Mouse (Mus musculus) embryonic facial prominence, embryonic 14.5 days (tissue): ENCODE results near the gene Samd15. TPM values are rescaled to one million over a fixed set of nuclear protein-coding genes. Genes with fewer than 3 reads are reported as not detected.

Experiments used
- ATAC-seq: fragments of 200-750 bp; cut with Nextera tagmentation; 2 replicates; pipeline ENCODE4 v1.8.0; 2017; ENCODE audit warnings: low read depth, moderate number of reproducible peaks, moderate TSS enrichment
- DNase-seq: peaks from one replicate; pipeline ENCODE4 v3.0.0-alpha.2; 2015; ENCODE audit warnings: low spot score
- H3K27ac ChIP-seq: fragments of 300-500 bp; sonication (generic); replicated peaks from 2 replicates; pipeline ENCODE4 v1.5.1; 2014; ENCODE audit warnings: low read depth, mild to moderate bottlenecking, low read length, moderate library complexity
- H3K27me3 ChIP-seq: fragments of 300-500 bp; sonication (generic); replicated peaks from 2 replicates; pipeline ENCODE4 v1.6.1; 2014; ENCODE audit warnings: low read length; ENCODE audit not compliant: control insufficient read depth, insufficient read depth
- H3K36me3 ChIP-seq: fragments of 300-500 bp; sonication (generic); 2 replicates; pipeline ENCODE4 v1.6.1; 2014; ENCODE audit warnings: low read length, mixed read lengths; ENCODE audit not compliant: control insufficient read depth, insufficient read depth
- H3K4me1 ChIP-seq: fragments of 300-500 bp; sonication (generic); 2 replicates; pipeline ENCODE4 v1.6.1; 2014; ENCODE audit warnings: antibody characterized with exemption, low read length; ENCODE audit not compliant: control insufficient read depth, insufficient read depth
- H3K4me2 ChIP-seq: fragments of 300-500 bp; sonication (generic); 2 replicates; pipeline ENCODE4 v1.6.1; 2014; ENCODE audit warnings: low read depth, mild to moderate bottlenecking, low read length, moderate library complexity, mixed read lengths
- H3K4me3 ChIP-seq: fragments of 300-500 bp; sonication (generic); 2 replicates; pipeline ENCODE4 v1.5.1; 2014; ENCODE audit warnings: low read depth, mild to moderate bottlenecking, low read length
- H3K9ac ChIP-seq: fragments of 300-500 bp; sonication (generic); 2 replicates; pipeline ENCODE4 v1.6.1; 2014; ENCODE audit warnings: low read depth, mild to moderate bottlenecking, low read length, moderate library complexity, mixed read lengths
- H3K9me3 ChIP-seq: fragments of 300-500 bp; sonication (generic); 2 replicates; pipeline ENCODE4 v1.6.1; 2016; ENCODE audit warnings: low read length; ENCODE audit not compliant: control insufficient read depth
- WGBS: fragments of 180-500 bp; shearing (Covaris S2); extraction: QIAGEN DNeasy Blood & Tissue Kit; methylation state at CpG from one replicate; pipeline ENCODE4 v1.1.7; 2014; 5-methylcytosine and 5-hydroxymethylcytosine counted together
- polyA plus RNA-seq: library from polyadenylated mRNA; unstranded; fragments of >200 nt; fragmentation: Nextera tagmentation; extraction: Ambion mirVana; gene quantifications from 2 replicates; pipeline ENCODE4 v1.2.1, GENCODE M21; 2014

Samd15 gene
- polyA plus RNA-seq, 1 experiment from 2014 or later, result 1.2 TPM

DNA sequence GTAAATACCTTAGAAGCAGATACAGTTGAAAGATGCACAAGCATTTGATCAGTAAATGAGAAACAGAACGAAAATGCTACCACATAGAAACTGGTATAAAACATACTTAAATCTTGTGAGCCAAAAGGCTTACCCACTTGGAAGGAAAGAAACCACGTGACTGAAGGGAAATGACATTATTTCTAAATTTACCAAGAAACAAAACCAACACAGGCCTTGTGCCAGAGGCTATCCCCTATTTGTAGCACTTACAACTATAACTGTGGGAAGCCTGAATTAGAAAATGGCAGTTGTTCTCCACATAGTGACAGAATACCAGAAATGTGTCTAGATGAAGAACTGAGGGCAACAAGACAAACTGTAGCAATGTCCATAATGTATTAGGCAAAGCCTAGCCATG, 16.5 kb downstream of the Samd15 start:
- Histone ChIP-seq H3K4me1 (peaks cover 4% of the 10 kb centered on the region), H3K4me2 (no peak overlapping the region), H3K27ac (no peak overlapping the region), H3K9me3 (no peaks in the 10 kb centered on the region), H3K36me3 (no peaks in the 10 kb centered on the region), H3K27me3 (no peaks in the 10 kb centered on the region), H3K9ac (no peak overlapping the region), H3K4me3 (no peak overlapping the region)
- ATAC-seq (no peak), DNase-seq (no peak)
- WGBS, result 63% methylated on average over 2 of the region's 2 CpGs

DNA sequence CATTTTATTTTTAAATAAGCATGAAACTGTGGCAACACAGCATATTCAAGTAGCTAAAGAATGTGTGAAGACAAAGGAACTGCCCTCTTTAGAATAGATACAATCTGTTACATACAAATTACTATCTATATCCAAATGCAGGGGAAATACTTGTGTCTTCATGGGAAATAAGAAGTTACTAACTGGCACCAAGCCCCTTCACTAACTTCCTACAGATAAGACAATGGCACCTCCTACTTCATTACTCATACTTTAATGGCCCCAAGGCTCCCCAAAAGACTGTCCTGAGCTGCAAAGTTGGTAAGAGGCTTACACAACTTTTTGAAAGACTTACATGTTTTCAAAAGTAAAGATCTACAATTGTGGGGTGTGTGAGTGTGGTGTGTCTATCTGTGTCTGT, 18.1 kb downstream of the Samd15 start:
- ATAC-seq, result no peak
- Histone ChIP-seq H3K27ac (no peak overlapping the region), H3K4me3 (no peak overlapping the region), H3K27me3 (no peaks in the 10 kb centered on the region), H3K9me3 (no peaks in the 10 kb centered on the region), H3K9ac (no peak overlapping the region), H3K4me2 (no peak overlapping the region), H3K36me3 (no peaks in the 10 kb centered on the region), H3K4me1 (peaks cover 4% of the 10 kb centered on the region)
- DNase-seq, result no peak

DNA sequence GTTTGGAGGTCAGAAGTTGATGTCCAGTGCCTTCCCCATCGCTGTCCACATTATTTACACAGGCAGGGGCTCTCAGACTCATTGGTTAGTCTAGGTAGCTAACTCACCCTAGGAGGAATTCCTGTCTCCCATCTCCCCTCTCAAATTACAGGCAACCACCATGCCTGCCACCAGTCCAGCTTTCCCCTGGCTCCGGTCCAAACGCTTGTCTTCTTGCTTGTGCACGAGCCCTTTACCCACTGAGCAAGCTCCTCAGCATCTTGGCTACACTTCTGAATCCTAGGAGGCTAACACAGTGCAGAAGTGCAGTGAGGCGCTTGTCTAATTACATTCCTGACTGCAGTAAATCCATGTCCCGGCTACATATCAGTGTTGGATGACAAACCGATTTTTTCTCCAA, 19.8 kb downstream of the Samd15 start:
- peak; percentile 63 for ATAC-seq
- no peak overlapping the region for H3K27ac ChIP-seq
- H3K36me3 ChIP-seq, result no peaks in the 10 kb centered on the region
- DNase-seq, result peak; percentile 64
- 53% methylated on average over 7 of the region's 7 CpGs for WGBS
- H3K4me3 ChIP-seq, result no peak overlapping the region
- no peaks in the 10 kb centered on the region for H3K9me3 ChIP-seq
- H3K4me1 ChIP-seq, result peaks cover 4% of the 10 kb centered on the region
- H3K27me3 ChIP-seq, result no peaks in the 10 kb centered on the region
- no peak overlapping the region for H3K9ac ChIP-seq
- no peak overlapping the region for H3K4me2 ChIP-seq

DNA sequence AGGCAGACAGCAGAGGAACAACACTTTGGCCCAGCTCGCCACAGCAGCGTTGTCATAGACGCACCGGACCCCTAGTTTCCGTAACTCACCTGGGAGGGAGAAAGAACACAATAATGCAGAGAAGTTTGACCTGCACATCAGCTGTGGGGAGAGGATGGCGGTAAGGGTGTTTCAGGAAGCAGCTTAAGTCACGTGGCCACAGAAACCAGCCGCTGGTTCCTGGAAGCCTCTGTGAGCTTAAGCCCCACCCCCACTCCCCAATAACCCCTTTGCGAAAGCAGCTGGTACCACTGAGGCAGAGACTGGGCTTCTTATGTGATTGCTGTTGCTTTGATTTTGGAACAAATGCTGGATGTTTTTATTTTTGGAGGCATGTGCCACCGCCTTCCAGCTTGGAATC, 25.4 kb downstream of the Samd15 start:
- Histone ChIP-seq H3K27ac (no peak overlapping the region), H3K36me3 (no peaks in the 10 kb centered on the region), H3K9ac (no peak overlapping the region), H3K4me3 (no peak overlapping the region), H3K27me3 (no peaks in the 10 kb centered on the region), H3K9me3 (no peaks in the 10 kb centered on the region; the same call in 1 of the 2 replicates), H3K4me1 (no peaks in the 10 kb centered on the region), H3K4me2 (no peak overlapping the region)
- no peak for DNase-seq
- ATAC-seq, result no peak
- 57% methylated on average over 10 of the region's 10 CpGs for WGBS

DNA sequence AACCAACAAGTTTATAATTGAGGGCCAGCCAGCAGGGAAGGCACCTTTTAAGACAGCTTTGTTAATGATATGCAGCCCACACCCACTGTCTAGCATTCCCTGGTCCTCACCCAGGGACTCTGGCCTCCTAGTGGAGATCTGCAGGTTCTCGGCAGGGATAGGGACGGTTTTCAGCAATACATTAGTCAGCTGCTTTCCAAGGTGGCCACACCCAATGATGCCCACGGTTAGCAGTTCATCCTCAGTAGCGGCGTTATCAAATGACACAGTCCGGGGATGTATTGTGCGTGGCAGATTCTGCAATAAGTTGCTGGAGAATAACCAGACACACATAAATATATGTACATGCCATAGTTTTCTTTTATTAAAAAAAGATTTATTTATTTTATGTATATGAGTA, 27.3 kb downstream of the Samd15 start:
- Histone ChIP-seq H3K4me2 (no peak overlapping the region), H3K27me3 (no peaks in the 10 kb centered on the region), H3K4me3 (no peak overlapping the region), H3K9me3 (no peaks in the 10 kb centered on the region; the same call in 1 of the 2 replicates), H3K9ac (no peak overlapping the region), H3K27ac (no peak overlapping the region), H3K36me3 (no peaks in the 10 kb centered on the region), H3K4me1 (no peaks in the 10 kb centered on the region)
- ATAC-seq (no peak), DNase-seq (no peak)
- 70% methylated on average over 7 of the region's 7 CpGs for WGBS

DNA sequence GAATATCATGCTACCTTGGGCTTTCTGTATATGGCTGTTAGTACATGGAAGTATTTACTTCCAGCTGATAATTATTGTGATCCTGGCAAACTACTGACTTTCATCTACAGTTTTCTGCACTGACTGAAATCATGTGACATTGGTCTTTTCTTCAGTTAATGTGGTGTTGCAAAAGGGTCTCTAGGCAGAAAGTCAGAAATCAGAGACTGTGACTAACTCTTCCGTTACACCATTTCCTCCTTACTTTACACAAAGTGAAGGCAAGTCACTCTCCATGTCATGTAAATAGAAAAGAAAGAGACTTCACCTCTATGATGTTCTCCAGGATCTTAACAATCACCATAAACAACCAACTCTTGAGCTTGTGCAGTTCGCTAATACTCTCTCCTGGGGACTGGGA, 30.1 kb downstream of the Samd15 start:
- DNase-seq, result no peak
- H3K27ac ChIP-seq, result no peak overlapping the region
- no peak for ATAC-seq
- H3K9me3 ChIP-seq, result no peaks in the 10 kb centered on the region; the same call in 1 of the 2 replicates
- H3K9ac ChIP-seq, result no peak overlapping the region
- no peaks in the 10 kb centered on the region for H3K36me3 ChIP-seq
- no peaks in the 10 kb centered on the region for H3K4me1 ChIP-seq
- H3K4me3 ChIP-seq, result no peak overlapping the region
- no peaks in the 10 kb centered on the region for H3K27me3 ChIP-seq
- WGBS, result 73% methylated on average over 2 of the region's 2 CpGs
- H3K4me2 ChIP-seq, result no peak overlapping the region

DNA sequence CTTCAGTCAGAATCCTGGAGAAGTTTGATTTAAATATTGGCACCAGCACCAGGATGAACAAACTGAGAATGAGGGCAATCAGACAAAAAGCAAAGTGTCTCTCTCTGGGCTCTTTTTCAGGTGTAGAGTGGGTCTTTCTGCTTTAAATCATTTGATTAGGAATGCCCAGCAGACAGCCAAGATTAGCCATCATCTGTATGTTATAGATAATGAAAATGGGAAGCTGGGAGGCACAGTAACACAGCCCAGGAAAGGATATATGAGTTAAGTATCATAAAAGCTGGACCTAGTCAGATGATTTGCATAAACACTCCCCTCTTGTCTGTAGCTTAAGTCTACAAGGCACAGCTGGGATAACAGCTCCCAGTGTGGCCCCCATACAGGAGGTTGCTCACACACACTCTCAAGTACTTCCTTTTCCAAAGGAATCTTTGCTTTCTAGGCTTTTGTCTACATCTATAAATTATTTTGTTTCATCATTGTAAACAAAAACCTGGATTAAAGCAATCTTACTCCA, 30.9 kb downstream of the Samd15 start:
- Histone ChIP-seq H3K9me3 (no peaks in the 10 kb centered on the region; the same call in 1 of the 2 replicates), H3K4me2 (no peak overlapping the region), H3K27me3 (no peaks in the 10 kb centered on the region), H3K4me1 (no peaks in the 10 kb centered on the region), H3K27ac (no peak overlapping the region), H3K4me3 (no peak overlapping the region), H3K9ac (no peak overlapping the region), H3K36me3 (no peaks in the 10 kb centered on the region)
- no peak for DNase-seq
- no peak for ATAC-seq

DNA sequence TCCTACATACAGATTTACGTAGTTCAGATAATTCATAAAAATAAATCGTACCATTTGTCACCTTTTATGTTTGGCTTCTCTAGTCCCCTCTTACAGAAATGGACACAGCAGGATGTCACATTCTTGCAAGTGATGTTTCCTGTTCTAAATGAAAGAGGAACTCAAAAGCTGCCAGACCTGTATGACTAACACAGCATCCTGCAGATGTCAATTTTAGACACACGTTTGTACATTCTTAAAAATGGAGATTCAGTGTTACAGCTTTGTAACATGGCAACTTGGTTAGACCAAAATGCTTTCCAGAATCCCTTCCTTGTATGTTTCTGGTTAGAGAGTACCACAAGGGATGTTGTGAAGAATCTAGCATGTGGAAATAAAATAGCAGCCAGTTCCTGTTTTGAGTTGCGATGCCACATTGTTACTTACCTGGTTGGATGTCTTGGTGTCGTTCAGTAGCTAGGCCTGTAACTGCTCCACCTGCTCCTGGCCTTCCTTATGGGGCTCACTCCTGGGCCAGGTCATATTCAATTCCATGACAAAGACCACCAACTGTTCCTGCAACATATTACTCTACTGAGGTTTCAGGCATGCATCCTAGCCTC, 37.5 kb downstream of the Samd15 start:
- Histone ChIP-seq H3K4me3 (no peak overlapping the region), H3K4me2 (no peak overlapping the region), H3K9ac (no peak overlapping the region), H3K27me3 (no peaks in the 10 kb centered on the region), H3K4me1 (no peaks in the 10 kb centered on the region), H3K27ac (no peak overlapping the region), H3K36me3 (peaks cover 39% of the 10 kb centered on the region), H3K9me3 (no peaks in the 10 kb centered on the region)
- DNase-seq (no peak), ATAC-seq (no peak)
- 85% methylated on average over 5 of the region's 5 CpGs for WGBS

DNA sequence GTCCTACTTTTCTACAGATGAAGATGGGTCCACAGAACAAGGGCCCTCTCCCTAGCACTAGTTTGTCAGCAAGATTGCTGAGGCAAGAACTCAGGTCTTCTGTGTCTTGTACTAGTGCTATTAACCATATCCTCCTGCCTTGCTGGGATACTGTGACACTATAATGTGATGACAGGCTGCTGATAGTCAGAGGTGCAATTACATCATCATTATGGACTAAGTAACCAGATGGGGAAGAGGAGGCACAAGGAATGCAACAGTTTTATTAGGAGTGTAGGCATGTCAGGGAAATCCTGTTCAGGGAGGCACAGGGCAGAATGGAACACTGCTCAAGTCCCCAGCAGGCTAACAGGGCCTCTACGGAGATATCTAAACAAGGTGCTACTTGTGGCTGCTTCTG, 39.1 kb downstream of the Samd15 start, which contains the start of gene Noxred1:
Noxred1 (minus strand) TSS at position 101 of the 400 bp plus-strand sequence.
- Histone ChIP-seq H3K9me3 (no peaks in the 10 kb centered on the region), H3K27me3 (no peaks in the 10 kb centered on the region), H3K9ac (no peak within 1 kb of the TSS), H3K4me1 (no peaks in the 10 kb centered on the region), H3K4me3 (no peak within 1 kb of the TSS), H3K36me3 (peaks cover 53% of the 10 kb centered on the region), H3K4me2 (no peak within 1 kb of the TSS), H3K27ac (no peak within 1 kb of the TSS)
- DNase-seq, result no peak
- 100% methylated on average over 1 of the region's 1 CpGs for WGBS
- no peak for ATAC-seq
